Mouse (Mus musculus) intestine, embryonic 14.5 days (tissue): ENCODE measurements around the gene Chrna10. TPM values are rescaled to one million over a fixed set of nuclear protein-coding genes. Genes with fewer than 3 reads are reported as not detected.

Source experiments
- ATAC-seq: fragments of 200-750 bp; cut with Nextera tagmentation; replicated peaks from 2 replicates; pipeline ENCODE4 v1.8.0; 2017; ENCODE audit warnings: low read depth, moderate number of reproducible peaks, moderate TSS enrichment, moderate library complexity; ENCODE audit not compliant: low FRiP score, low TSS enrichment
- DNase-seq: peaks from one replicate; pipeline ENCODE4 v3.0.0-alpha.2; 2018; ENCODE audit warnings: low spot score
- H3K27ac ChIP-seq: fragments of 300-500 bp; sonication (generic); 2 replicates; pipeline ENCODE4 v1.5.1; 2014; ENCODE audit warnings: low read depth, mild to moderate bottlenecking, control low read depth
- H3K27me3 ChIP-seq: fragments of 300-500 bp; sonication (generic); replicated peaks from 2 replicates; pipeline ENCODE4 v1.6.1; 2014; ENCODE audit warnings: low read length, control low read depth; ENCODE audit not compliant: control insufficient read depth, insufficient read depth
- H3K36me3 ChIP-seq: fragments of 300-500 bp; sonication (generic); 2 replicates; pipeline ENCODE4 v1.6.1; 2014; ENCODE audit warnings: low read length, control low read depth; ENCODE audit not compliant: control insufficient read depth, insufficient read depth
- H3K4me1 ChIP-seq: fragments of 300-500 bp; sonication (generic); replicated peaks from 2 replicates; pipeline ENCODE4 v1.6.1; 2014; ENCODE audit warnings: low read length, control low read depth, mixed read lengths; ENCODE audit not compliant: control insufficient read depth, insufficient read depth
- H3K4me2 ChIP-seq: fragments of 300-500 bp; sonication (generic); 2 replicates; pipeline ENCODE4 v1.6.1; 2014; ENCODE audit warnings: low read length
- H3K4me3 ChIP-seq: fragments of 300-500 bp; sonication (generic); 2 replicates; pipeline ENCODE4 v1.5.1; 2014; ENCODE audit warnings: low read depth, low read length, control low read depth, mixed read lengths
- H3K9ac ChIP-seq: fragments of 300-500 bp; sonication (generic); 2 replicates; pipeline ENCODE4 v1.6.1; 2014; ENCODE audit warnings: mild to moderate bottlenecking, low read length
- H3K9me3 ChIP-seq: fragments of 300-500 bp; sonication (generic); 2 replicates; pipeline ENCODE4 v1.6.1; 2016; ENCODE audit warnings: low read length, control low read depth; ENCODE audit not compliant: control insufficient read depth
- WGBS: fragments of 180-500 bp; shearing (Covaris S2); extraction: QIAGEN DNeasy Blood & Tissue Kit; methylation state at CpG from one replicate; pipeline ENCODE4 v1.1.7; 2014; 5-methylcytosine and 5-hydroxymethylcytosine counted together
- polyA plus RNA-seq: library from polyadenylated mRNA; unstranded; fragments of >200 nt; fragmentation: Nextera tagmentation; extraction: Ambion mirVana; gene quantifications from 2 replicates; pipeline ENCODE4 v1.2.1, GENCODE M21; 2014

The Chrna10 gene
- polyA plus RNA-seq: not detected in 2 replicates

DNA sequence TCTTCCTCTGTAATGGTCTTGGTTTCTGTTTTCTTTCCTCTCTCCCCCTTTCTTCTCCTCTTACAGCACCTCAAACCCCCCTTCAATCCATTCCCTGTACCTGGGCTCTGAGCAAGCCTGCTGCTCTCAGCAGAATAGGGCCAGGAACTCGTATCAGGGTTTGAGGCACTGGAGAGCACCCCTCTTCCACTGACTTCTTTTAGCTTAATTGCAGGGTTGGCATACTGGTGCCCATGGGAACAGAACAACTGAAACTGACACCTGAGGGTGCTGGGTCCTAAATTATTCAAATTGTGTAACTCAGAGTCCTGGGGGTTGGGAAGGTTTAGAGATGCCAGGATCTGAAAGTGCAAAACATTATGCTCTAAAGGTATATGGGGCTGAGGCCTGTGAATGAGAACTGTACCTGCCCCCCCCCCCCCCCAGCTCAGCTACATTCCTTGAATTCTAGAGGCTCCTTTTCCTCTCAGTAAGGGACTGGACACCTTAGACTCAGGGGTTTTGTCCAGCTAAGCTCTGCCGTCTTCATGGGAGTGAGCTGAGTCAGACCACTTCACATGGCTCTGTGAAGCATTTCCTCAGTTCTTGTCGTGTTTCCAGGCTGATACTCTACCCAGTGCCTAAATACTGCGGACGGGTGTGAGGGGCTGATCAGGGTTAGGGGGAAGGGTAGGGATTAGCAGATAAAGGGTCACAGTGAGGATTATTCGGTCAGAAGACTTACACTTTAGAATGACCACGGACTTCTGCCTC is at the start of gene Chrna10:
Gene Chrna10 (minus strand): TSS at position 250 of the 753 bp plus-strand sequence.
- H3K27ac ChIP-seq: no peak within 1 kb of the TSS
- no peak within 1 kb of the TSS for H3K4me3 ChIP-seq
- H3K9me3 ChIP-seq: no peaks in the 10 kb centered on the region
- no peak within 1 kb of the TSS for H3K4me2 ChIP-seq
- WGBS: 34% methylated on average over 7 of the region's 7 CpGs
- DNase-seq: no peak
- H3K27me3 ChIP-seq: no peaks in the 10 kb centered on the region
- no peak within 1 kb of the TSS for H3K9ac ChIP-seq
- peaks cover 37% of the 10 kb centered on the region for H3K36me3 ChIP-seq
- no peaks in the 10 kb centered on the region for H3K4me1 ChIP-seq
- ATAC-seq: 0 out of 2 replicates have a peak, but pooled peaks have one; percentile 21

GRCm38 (mm10) chr7:102153691-102154090 is 37.1 kb upstream of the Chrna10 start:
- Histone ChIP-seq H3K4me1 (no peaks in the 10 kb centered on the region), H3K9ac (no peak overlapping the region), H3K9me3 (no peaks in the 10 kb centered on the region), H3K4me2 (no peak overlapping the region), H3K36me3 (peaks cover 94% of the 10 kb centered on the region), H3K4me3 (no peak overlapping the region), H3K27ac (no peak overlapping the region), H3K27me3 (no peaks in the 10 kb centered on the region)
- DNase-seq (no peak), ATAC-seq (no peak)
- 90% methylated on average over 5 of the region's 5 CpGs for WGBS

GRCm38 (mm10) chr7:102137898-102138297 is 21.3 kb upstream of the Chrna10 start:
- ATAC-seq (no peak), DNase-seq (peak; percentile 42)
- WGBS: 96% methylated on average over 5 of the region's 5 CpGs
- Histone ChIP-seq H3K4me3 (no peak overlapping the region), H3K9ac (no peak overlapping the region), H3K4me2 (no peak overlapping the region), H3K27me3 (no peaks in the 10 kb centered on the region), H3K9me3 (no peaks in the 10 kb centered on the region), H3K4me1 (no peaks in the 10 kb centered on the region), H3K36me3 (peaks cover 92% of the 10 kb centered on the region), H3K27ac (no peak overlapping the region)

GRCm38 (mm10) chr7:102137464-102137863 is 20.8 kb upstream of the Chrna10 start:
- 91% methylated on average over 1 of the region's 1 CpGs for WGBS
- no peak overlapping the region for H3K27ac ChIP-seq
- ATAC-seq (no peak), DNase-seq (no peak)
- peaks cover 93% of the 10 kb centered on the region for H3K36me3 ChIP-seq
- no peak overlapping the region for H3K4me2 ChIP-seq
- no peaks in the 10 kb centered on the region for H3K4me1 ChIP-seq
- H3K9ac ChIP-seq: no peak overlapping the region
- H3K9me3 ChIP-seq: no peaks in the 10 kb centered on the region
- no peak overlapping the region for H3K4me3 ChIP-seq
- H3K27me3 ChIP-seq: no peaks in the 10 kb centered on the region

GRCm38 (mm10) chr7:102132395-102132794 is 15.8 kb upstream of the Chrna10 start:
- Histone ChIP-seq H3K36me3 (peaks cover 88% of the 10 kb centered on the region), H3K4me3 (no peak overlapping the region), H3K9ac (no peak overlapping the region), H3K9me3 (no peaks in the 10 kb centered on the region), H3K27ac (no peak overlapping the region), H3K4me1 (no peaks in the 10 kb centered on the region), H3K27me3 (no peaks in the 10 kb centered on the region), H3K4me2 (no peak overlapping the region)
- DNase-seq (peak; percentile 24), ATAC-seq (no peak)
- 82% methylated on average over 4 of the region's 4 CpGs for WGBS

GRCm38 (mm10) chr7:102120326-102120725 is 3.7 kb upstream of the Chrna10 start:
- Histone ChIP-seq H3K4me3 (no peak overlapping the region), H3K36me3 (peaks cover 73% of the 10 kb centered on the region), H3K27ac (no peak overlapping the region), H3K27me3 (no peaks in the 10 kb centered on the region), H3K9ac (no peak overlapping the region), H3K4me2 (no peak overlapping the region), H3K4me1 (no peaks in the 10 kb centered on the region), H3K9me3 (no peaks in the 10 kb centered on the region)
- WGBS: 95% methylated on average over 10 of the region's 10 CpGs
- ATAC-seq (no peak), DNase-seq (no peak)

DNA sequence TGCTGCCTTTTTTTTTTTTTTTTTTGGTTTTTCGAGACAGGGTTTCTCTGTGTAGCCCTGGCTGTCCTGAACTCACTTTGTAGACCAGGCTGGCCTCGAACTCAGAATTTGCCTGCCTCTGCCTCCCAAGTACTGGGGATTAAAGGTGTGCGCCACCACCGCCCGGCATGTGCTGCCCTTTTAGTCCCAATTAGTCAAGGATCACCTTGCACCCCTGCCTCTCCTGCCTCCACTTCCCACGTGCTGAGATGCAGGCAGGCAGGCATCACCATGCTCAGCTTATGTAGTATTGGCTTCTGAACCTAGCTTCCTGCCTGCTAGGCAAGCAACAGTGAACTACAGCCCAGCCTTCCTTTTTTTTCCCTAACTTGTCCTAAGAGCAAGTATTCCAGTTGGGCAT is 754 bp upstream of the Chrna10 start:
- H3K4me3 ChIP-seq: no peak overlapping the region
- no peaks in the 10 kb centered on the region for H3K4me1 ChIP-seq
- H3K27ac ChIP-seq: no peak overlapping the region
- WGBS: 75% methylated on average over 6 of the region's 6 CpGs
- peaks cover 43% of the 10 kb centered on the region for H3K36me3 ChIP-seq
- no peaks in the 10 kb centered on the region for H3K9me3 ChIP-seq
- no peak overlapping the region for H3K9ac ChIP-seq
- no peak for DNase-seq
- H3K27me3 ChIP-seq: no peaks in the 10 kb centered on the region
- H3K4me2 ChIP-seq: no peak overlapping the region
- ATAC-seq: no peak

DNA sequence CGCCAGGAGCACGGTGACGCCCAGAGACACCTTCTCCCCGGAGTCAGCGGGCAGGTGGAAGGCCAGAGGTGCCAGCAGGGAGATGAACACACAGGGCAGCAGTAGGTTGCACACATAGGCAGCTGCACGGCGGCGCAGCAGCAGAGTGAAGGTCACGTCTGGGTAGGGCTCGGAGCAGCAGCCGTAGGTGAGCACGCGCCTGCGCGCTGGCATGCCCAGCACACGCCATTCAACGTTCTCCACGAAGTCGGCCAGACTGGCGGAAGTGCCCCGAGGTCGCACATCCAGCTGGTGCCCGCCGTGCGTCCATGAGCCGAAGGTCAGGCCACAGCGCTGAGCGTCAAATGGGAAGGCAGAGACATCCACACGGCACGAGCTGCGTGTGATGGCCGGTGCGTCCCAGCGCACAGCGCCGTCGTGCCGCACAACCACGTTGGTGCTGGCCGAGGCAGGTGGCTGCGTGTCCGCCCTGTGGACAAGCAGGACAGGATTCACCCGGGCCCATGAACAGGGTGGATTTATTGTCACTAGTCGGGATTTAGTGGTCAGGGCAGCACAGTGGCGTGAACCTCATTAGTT is 3.4 kb downstream of the Chrna10 start:
- Histone ChIP-seq H3K4me2 (no peak overlapping the region), H3K4me1 (no peaks in the 10 kb centered on the region), H3K36me3 (0 out of 2 replicates have a peak, but pooled peaks cover 2% of the 10 kb centered on the region), H3K9ac (no peak overlapping the region), H3K27ac (no peak overlapping the region), H3K9me3 (no peaks in the 10 kb centered on the region), H3K4me3 (no peak overlapping the region), H3K27me3 (no peaks in the 10 kb centered on the region)
- DNase-seq (no peak), ATAC-seq (no peak)
- WGBS: 80% methylated on average over 45 of the region's 45 CpGs

DNA sequence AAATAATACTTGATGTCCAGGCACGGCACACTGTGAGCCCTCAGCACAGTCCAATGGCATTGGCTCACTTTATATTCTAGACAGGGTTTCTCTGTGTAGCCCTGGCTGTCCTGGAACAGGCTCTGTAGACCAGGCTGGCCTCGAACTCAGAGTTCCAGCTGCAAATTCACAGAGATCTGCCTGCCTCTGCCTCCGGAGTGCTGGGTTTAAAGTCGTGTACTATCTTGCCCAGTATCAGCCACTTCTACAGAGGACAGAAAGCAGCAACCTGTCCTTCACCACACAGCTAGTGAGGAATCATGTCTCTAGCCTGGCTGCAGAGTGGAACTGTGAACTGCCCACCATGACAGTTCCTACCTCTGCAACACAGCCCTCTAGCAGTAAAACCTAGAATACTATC is 6.9 kb downstream of the Chrna10 start:
- H3K27me3 ChIP-seq: no peaks in the 10 kb centered on the region
- no peak overlapping the region for H3K27ac ChIP-seq

More for the DNA sequence above, 6.9 kb downstream of the Chrna10 start:
- ATAC-seq: no peak
- Histone ChIP-seq H3K36me3 (no peaks in the 10 kb centered on the region), H3K9ac (no peak overlapping the region), H3K4me1 (no peaks in the 10 kb centered on the region), H3K9me3 (no peaks in the 10 kb centered on the region), H3K4me3 (no peak overlapping the region), H3K4me2 (no peak overlapping the region)
- 93% methylated on average over 4 of the region's 4 CpGs for WGBS
- no peak for DNase-seq
